Mouse (Mus musculus) kidney, postnatal 36 days (tissue): Measurements from ENCODE around the gene Lrrc17.
"Not testable (repeated sequence)": the region's sequence is repeated elsewhere in the genome, so short reads cannot be mapped to it uniquely, and the experiment has no call there.

Experiments
- DNase-seq, 2 experiments: peaks; one replicate each; pipeline ENCODE4 v3.0.0; 2021 to 2022; ENCODE audit warnings: mixed read lengths in 2 of 2

Gene Lrrc17

GRCm38 (mm10) chr5:21608311-21609304, 65.2 kb downstream of the Lrrc17 start:
- no peak for DNase-seq

- DNase-seq, result no peak
These were observed 67.6 kb downstream of the Lrrc17 start for GRCm38 (mm10) chr5:21610996-21611395.

GRCm38 (mm10) chr5:21614299-21614698, 70.9 kb downstream of the Lrrc17 start:
- not testable (repeated sequence) for DNase-seq

- DNase-seq, result no peak
These were observed 73.2 kb downstream of the Lrrc17 start for GRCm38 (mm10) chr5:21616450-21617009.
